Mouse (Mus musculus): ENCODE data around the gene Slc25a53. TPM values are rescaled to one million over a fixed set of nuclear protein-coding genes. Genes with fewer than 3 reads are reported as not detected.
"Not testable (repeated sequence)": the region's sequence is repeated elsewhere in the genome, so short reads cannot be mapped to it uniquely, and the experiment has no call there.

The Slc25a53 gene
- polyA plus RNA-seq, 1 experiment from 2014 or later = 13.1 TPM

GRCm38 (mm10) chrX:136957583-136958279, 80.4 kb downstream of the Slc25a53 start:
- peak; percentile 99 for ATAC-seq (ENCODE audit: low FRiP score)
- WGBS = 32% methylated on average over 13 of the region's 13 CpGs
- H3K9ac ChIP-seq = 0 out of 2 replicates have a peak overlapping the region, but pooled peaks have one; percentile 24
- not testable (repeated sequence) for H3K9me3 ChIP-seq (replicated peaks); H3K4me1 ChIP-seq; H3K27ac ChIP-seq; H3K36me3 ChIP-seq; H3K27me3 ChIP-seq
- peak overlapping the region; percentile 34 for H3K4me3 ChIP-seq
- peak overlapping the region; percentile 44 for H3K4me2 ChIP-seq (replicated peaks)

GRCm38 (mm10) chrX:136937985-136938384, 100.1 kb downstream of the Slc25a53 start:
- no peak overlapping the region for H3K4me2 ChIP-seq (replicated peaks)
- H3K4me1 ChIP-seq = no peaks in the 10 kb centered on the region
- 62% methylated on average over 3 of the region's 3 CpGs for WGBS
- no peak overlapping the region for H3K4me3 ChIP-seq
- no peaks in the 10 kb centered on the region for H3K9me3 ChIP-seq (replicated peaks)
- no peaks in the 10 kb centered on the region for H3K27me3 ChIP-seq
- no peak for ATAC-seq (ENCODE audit: low FRiP score)
- no peak overlapping the region for H3K9ac ChIP-seq
- H3K27ac ChIP-seq = no peak overlapping the region
- no peaks in the 10 kb centered on the region for H3K36me3 ChIP-seq

Other genes with a start within 250 kb of the Slc25a53 start
- 12.2 and 15.9 TPM in 2 replicates for gene Plp1, start 215.6 kb downstream of the Slc25a53 start, polyA plus RNA-seq (2016; fragmentation: Nextera tagmentation; extraction: Ambion mirVana)
- 8.5 and 10.1 TPM in 2 replicates for gene Rab9b, start 169.5 kb downstream of the Slc25a53 start, polyA plus RNA-seq (2016; fragmentation: Nextera tagmentation; extraction: Ambion mirVana)
- gene H2bfm, start 111.0 kb downstream of the Slc25a53 start, polyA plus RNA-seq (2016; fragmentation: Nextera tagmentation; extraction: Ambion mirVana) = not detected in 2 replicates
- gene Tmsb15b2, start 62.8 kb downstream of the Slc25a53 start, polyA plus RNA-seq (2016; fragmentation: Nextera tagmentation; extraction: Ambion mirVana) = 82.4 and 101 TPM in 2 replicates
- 10.6 TPM in 2 replicates for gene Tmsb15l, start 61.4 kb downstream of the Slc25a53 start, polyA plus RNA-seq (2016; fragmentation: Nextera tagmentation; extraction: Ambion mirVana)
- gene Tmsb15b1, start 61.4 kb downstream of the Slc25a53 start, polyA plus RNA-seq (2016; fragmentation: Nextera tagmentation; extraction: Ambion mirVana) = 28.8 and 37.6 TPM in 2 replicates
- gene Zcchc18, start 45.1 kb downstream of the Slc25a53 start, polyA plus RNA-seq (2016; fragmentation: Nextera tagmentation; extraction: Ambion mirVana) = 136 and 137 TPM in 2 replicates
- 12.0 and 12.9 TPM in 2 replicates for gene Fam199x, start 11.3 kb upstream of the Slc25a53 start, polyA plus RNA-seq (2016; fragmentation: Nextera tagmentation; extraction: Ambion mirVana)
- gene Esx1, start 83.8 kb upstream of the Slc25a53 start, polyA plus RNA-seq (2016; fragmentation: Nextera tagmentation; extraction: Ambion mirVana) = not detected in 2 replicates